Mouse (Mus musculus) midbrain, embryonic 11.5 days (tissue): ENCODE measurements around the gene Noct. TPM values are rescaled to one million over a fixed set of nuclear protein-coding genes. Genes with fewer than 3 reads are reported as not detected.

Source experiments
- ATAC-seq: fragments of 200-750 bp; cut with Nextera tagmentation; 2 replicates; pipeline ENCODE4 v1.8.0; 2017; ENCODE audit warnings: moderate TSS enrichment, moderate library complexity; ENCODE audit not compliant: low FRiP score
- DNase-seq: peaks from one replicate; pipeline ENCODE4 v3.0.0; 2015; ENCODE audit warnings: low spot score; ENCODE audit errors: missing footprints
- H3K27ac ChIP-seq: fragments of 300-500 bp; sonication (generic); 2 replicates; pipeline ENCODE4 v1.5.1; 2014; ENCODE audit warnings: low read depth, low read length
- H3K27me3 ChIP-seq: fragments of 300-500 bp; sonication (generic); 2 replicates; pipeline ENCODE4 v1.6.1; 2014; ENCODE audit warnings: mild to moderate bottlenecking, low read length, moderate library complexity, mixed read lengths; ENCODE audit not compliant: control insufficient read depth, insufficient read depth
- H3K36me3 ChIP-seq: fragments of 300-500 bp; sonication (generic); 2 replicates; pipeline ENCODE4 v1.6.1; 2014; ENCODE audit warnings: mild to moderate bottlenecking, low read length, moderate library complexity, mixed read lengths; ENCODE audit not compliant: control insufficient read depth, insufficient read depth
- H3K4me1 ChIP-seq: fragments of 300-500 bp; sonication (generic); 2 replicates; pipeline ENCODE4 v1.6.1; 2014; ENCODE audit warnings: low read length; ENCODE audit not compliant: control insufficient read depth, insufficient read depth
- H3K4me2 ChIP-seq: fragments of 300-500 bp; sonication (generic); 2 replicates; pipeline ENCODE4 v1.6.1; 2014; ENCODE audit warnings: mild to moderate bottlenecking, moderate library complexity
- H3K4me3 ChIP-seq: fragments of 300-500 bp; sonication (generic); 2 replicates; pipeline ENCODE4 v1.5.1; 2014; ENCODE audit warnings: low read depth, low read length
- H3K9ac ChIP-seq: fragments of 300-500 bp; sonication (generic); 2 replicates; pipeline ENCODE4 v1.6.1; 2014; ENCODE audit warnings: low read length
- H3K9me3 ChIP-seq: fragments of 300-500 bp; sonication (generic); 2 replicates; pipeline ENCODE4 v1.6.1; 2016; ENCODE audit warnings: low read length; ENCODE audit not compliant: control insufficient read depth
- WGBS: fragments of 180-500 bp; shearing (Covaris S2); extraction: QIAGEN DNeasy Blood & Tissue Kit; methylation state at CpG from one replicate; pipeline ENCODE4 v1.1.7; 2014; 5-methylcytosine and 5-hydroxymethylcytosine counted together
- polyA plus RNA-seq: library from polyadenylated mRNA; unstranded; fragments of >200 nt; fragmentation: Nextera tagmentation; extraction: Ambion mirVana; gene quantifications from 2 replicates; pipeline ENCODE4 v1.2.1, GENCODE M21; 2014

The Noct gene
- polyA plus RNA-seq, 1 experiment from 2014 or later = 12.9 TPM

DNA sequence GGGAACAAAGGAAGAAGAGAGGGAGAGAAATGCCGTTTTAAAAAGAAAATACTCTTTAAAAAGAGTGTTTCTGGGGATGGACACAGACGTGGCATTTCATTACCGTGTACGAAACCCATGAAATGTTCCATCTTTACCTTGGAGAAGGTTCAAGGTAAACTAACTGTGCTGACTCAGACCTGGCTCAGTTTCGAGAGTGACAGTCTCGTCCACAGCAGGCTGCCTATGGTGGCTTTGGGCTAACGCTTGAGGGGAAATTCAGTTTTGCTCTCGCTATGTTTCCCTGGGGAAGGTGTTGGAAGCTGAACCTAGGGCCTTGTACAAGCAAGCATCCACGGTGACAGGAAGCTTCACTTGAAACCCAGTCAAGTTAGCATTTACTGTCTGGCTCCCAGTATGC lies 22.3 kb upstream of the Noct start:
- no peaks in the 10 kb centered on the region for H3K36me3 ChIP-seq
- H3K4me3 ChIP-seq = no peak overlapping the region
- 84% methylated on average over 9 of the region's 9 CpGs for WGBS
- no peak for ATAC-seq
- no peaks in the 10 kb centered on the region for H3K4me1 ChIP-seq
- H3K27me3 ChIP-seq = no peaks in the 10 kb centered on the region
- no peak overlapping the region for H3K4me2 ChIP-seq
- H3K27ac ChIP-seq = no peak overlapping the region
- H3K9ac ChIP-seq = no peak overlapping the region
- no peak for DNase-seq
- H3K9me3 ChIP-seq = no peaks in the 10 kb centered on the region

DNA sequence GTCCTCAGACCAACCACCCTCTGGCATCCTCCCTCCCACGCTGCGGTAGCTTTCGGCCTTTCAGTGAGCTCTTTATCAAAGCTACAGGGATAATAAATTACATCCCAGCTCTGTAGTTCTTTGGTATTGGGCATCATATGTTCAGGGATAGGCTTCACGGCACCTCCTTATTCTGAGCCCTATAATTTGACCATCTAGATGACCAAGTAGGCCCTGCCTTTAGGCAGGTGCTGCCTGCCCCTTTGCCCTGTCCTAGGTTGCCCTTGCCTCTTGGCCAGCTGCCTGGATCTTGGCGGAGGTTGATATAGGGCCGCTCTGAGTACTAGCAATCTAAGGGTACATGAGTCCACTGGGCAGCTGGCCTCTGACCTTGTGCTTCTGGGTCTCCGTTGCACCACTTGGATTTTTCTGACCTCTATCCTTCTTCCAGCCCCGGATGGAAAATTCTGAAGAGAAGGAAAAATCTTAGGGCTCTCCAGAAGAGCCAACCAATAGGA lies 21.7 kb upstream of the Noct start:
- Histone ChIP-seq H3K36me3 (no peaks in the 10 kb centered on the region), H3K9ac (no peak overlapping the region), H3K27ac (no peak overlapping the region), H3K4me1 (no peaks in the 10 kb centered on the region), H3K4me3 (no peak overlapping the region), H3K4me2 (no peak overlapping the region), H3K9me3 (no peaks in the 10 kb centered on the region), H3K27me3 (no peaks in the 10 kb centered on the region)
- WGBS = 89% methylated on average over 8 of the region's 8 CpGs
- DNase-seq (no peak), ATAC-seq (no peak)

DNA sequence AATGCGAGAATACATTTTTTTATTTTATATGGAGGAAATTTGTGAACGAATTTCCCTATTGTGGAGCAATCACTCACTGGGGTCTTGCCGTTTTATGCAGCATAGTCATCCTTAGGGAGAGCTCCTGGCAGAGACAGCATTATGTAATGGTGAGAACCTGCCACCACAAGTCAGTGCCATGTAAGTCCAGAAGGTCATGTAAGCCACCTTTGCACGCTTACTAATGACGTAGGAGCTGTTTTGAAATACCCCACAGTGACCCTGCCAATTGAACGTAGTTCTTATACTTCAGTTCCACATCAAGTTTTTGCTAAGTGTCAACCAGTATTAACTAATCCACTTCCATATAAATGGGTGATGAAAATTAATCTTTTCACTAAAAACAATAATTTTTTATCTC lies 20.3 kb upstream of the Noct start:
- Histone ChIP-seq H3K9me3 (no peaks in the 10 kb centered on the region), H3K4me3 (no peak overlapping the region), H3K9ac (no peak overlapping the region), H3K4me2 (no peak overlapping the region), H3K4me1 (no peaks in the 10 kb centered on the region), H3K36me3 (no peaks in the 10 kb centered on the region), H3K27me3 (no peaks in the 10 kb centered on the region), H3K27ac (no peak overlapping the region)
- ATAC-seq = no peak
- no peak for DNase-seq
- WGBS = 92% methylated on average over 6 of the region's 6 CpGs

DNA sequence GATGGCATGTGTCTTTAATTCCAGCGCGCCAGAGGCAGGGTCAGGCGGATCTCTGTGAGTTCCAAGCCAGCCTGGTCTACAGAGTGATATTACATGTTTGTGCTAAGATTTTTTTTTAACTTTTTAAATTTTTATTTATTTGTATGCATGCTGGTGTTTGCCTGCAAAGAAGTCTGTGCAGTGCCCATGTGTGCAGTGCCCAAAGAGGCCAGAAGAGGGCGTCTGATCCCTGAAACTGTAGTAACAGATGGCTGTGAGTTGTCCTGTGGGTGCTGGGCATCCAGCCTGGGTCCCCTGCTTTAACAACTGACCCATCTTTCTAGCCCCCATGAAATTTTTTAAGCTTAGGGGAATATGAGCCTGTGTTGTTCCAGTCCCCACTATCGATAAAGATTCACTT lies 19.8 kb upstream of the Noct start:
- H3K9me3 ChIP-seq = no peaks in the 10 kb centered on the region
- no peaks in the 10 kb centered on the region for H3K4me1 ChIP-seq
- H3K36me3 ChIP-seq = no peaks in the 10 kb centered on the region
- H3K27me3 ChIP-seq = no peaks in the 10 kb centered on the region
- DNase-seq (no peak), ATAC-seq (no peak)
- H3K4me3 ChIP-seq = no peak overlapping the region
- H3K27ac ChIP-seq = no peak overlapping the region
- 89% methylated on average over 5 of the region's 5 CpGs for WGBS
- H3K4me2 ChIP-seq = no peak overlapping the region
- H3K9ac ChIP-seq = no peak overlapping the region

DNA sequence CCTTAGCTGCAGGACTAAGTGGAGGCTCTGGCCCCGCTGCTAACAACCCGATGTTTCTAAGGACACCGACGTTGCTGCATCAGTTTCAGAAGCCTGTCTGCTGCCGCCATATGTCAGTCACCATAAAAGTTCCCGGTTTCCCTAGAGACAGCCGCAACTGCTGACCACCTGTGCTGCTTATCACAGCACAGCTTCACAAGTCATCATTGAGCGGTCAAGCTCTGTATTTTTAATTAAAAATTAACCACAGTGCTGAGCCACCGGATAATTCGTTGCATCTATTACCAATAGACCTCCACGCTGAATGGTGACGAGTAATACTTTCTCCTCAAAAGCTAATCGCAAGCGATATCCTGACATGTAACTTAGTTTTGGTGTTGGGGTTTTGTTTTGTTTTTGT lies 19.4 kb upstream of the Noct start:
- Histone ChIP-seq H3K9ac (no peak overlapping the region), H3K4me1 (no peaks in the 10 kb centered on the region), H3K36me3 (no peaks in the 10 kb centered on the region), H3K9me3 (no peaks in the 10 kb centered on the region), H3K27me3 (no peaks in the 10 kb centered on the region), H3K27ac (no peak overlapping the region), H3K4me2 (no peak overlapping the region), H3K4me3 (no peak overlapping the region)
- 95% methylated on average over 14 of the region's 14 CpGs for WGBS
- ATAC-seq (no peak), DNase-seq (no peak)

DNA sequence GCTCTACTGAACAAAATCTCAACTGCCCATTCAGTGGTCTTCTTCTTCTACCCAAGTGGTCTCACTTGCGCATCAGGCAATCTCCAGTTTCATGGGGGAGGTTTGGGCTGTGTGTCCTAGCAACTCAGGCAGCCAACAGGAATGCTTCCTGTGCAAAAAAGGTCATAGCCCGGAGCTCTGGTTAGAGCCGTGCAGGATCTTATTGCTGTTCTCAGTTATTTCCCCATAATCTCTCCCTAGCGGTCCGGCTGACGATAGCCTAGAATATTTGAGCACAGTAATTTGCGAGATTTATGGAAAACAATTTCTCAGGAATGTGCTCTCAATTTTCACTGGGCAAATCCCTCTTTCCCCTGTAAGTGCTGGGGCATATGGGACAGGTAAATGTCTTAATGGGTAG lies 17.7 kb upstream of the Noct start:
- ATAC-seq (no peak), DNase-seq (no peak)
- WGBS = 75% methylated on average over 7 of the region's 7 CpGs

DNA sequence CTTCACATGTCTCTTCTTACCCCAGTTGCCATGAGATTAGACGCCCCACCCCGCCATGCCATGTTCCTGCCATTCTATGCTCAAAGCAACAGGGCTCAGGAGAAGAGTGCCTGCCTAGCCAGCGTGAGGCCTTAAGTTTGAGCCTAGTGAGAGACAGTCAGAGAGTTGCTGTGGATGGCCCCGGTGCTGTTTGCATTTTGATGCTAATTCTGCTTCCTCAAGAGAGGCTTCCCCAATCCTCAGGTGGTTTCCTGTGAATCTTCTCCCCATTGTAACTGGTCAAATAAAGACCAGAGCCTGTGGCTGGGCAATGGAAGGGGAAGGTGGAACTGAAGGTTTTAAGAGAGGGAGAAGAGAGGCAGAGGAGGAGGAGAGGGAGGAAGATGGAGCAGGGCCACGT lies 15.6 kb upstream of the Noct start:
- Histone ChIP-seq H3K9ac (no peak overlapping the region), H3K4me3 (no peak overlapping the region), H3K4me1 (no peaks in the 10 kb centered on the region), H3K9me3 (no peaks in the 10 kb centered on the region), H3K4me2 (no peak overlapping the region), H3K36me3 (no peaks in the 10 kb centered on the region), H3K27ac (no peak overlapping the region), H3K27me3 (no peaks in the 10 kb centered on the region)
- DNase-seq (no peak), ATAC-seq (no peak)
- WGBS = 40% methylated on average over 5 of the region's 5 CpGs

More for the DNA sequence above, 17.7 kb upstream of the Noct start:
- no peak overlapping the region for H3K9ac ChIP-seq
- H3K4me2 ChIP-seq = no peak overlapping the region
- no peaks in the 10 kb centered on the region for H3K36me3 ChIP-seq
- no peaks in the 10 kb centered on the region for H3K9me3 ChIP-seq
- H3K4me3 ChIP-seq = no peak overlapping the region
- no peaks in the 10 kb centered on the region for H3K4me1 ChIP-seq
- no peaks in the 10 kb centered on the region for H3K27me3 ChIP-seq
- H3K27ac ChIP-seq = no peak overlapping the region

DNA sequence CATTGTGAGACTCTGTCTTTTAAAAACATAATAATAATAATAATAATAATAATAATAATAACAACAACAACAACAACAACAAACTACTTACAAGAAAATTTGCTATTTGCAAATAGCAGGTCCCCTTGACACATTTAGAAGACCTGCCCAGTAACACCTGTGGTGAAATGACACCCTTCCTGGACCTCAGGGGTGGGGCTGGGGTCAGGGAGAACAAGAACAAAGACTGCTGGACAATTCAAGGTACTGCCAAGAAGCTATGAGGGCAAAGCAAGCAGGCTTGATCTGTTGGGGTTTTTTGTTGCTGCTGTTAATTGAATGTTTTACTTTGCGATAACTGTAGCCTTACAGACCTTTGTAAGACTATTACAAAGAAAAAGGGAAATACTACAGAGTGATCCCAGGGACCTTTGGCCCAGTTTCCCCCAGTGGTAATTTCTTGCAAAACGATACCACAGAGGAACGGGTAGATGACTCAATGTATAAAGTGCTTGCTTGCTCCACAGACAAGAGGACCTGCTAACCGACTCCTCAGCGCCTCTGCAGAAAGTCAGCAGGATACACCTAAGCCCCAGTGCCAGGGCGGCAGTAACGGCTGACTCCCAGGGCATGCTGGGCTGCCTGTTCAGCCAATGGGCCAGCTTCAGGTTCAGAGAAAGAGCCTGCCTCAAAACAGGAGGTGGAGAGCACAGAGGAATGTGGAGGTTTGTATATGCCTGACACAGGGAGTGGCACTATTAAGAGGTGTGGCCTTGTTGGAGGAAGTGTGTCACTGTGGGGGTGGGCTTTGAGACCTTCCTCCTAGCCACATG lies 14.5 kb upstream of the Noct start:
- no peaks in the 10 kb centered on the region for H3K9me3 ChIP-seq
- H3K4me1 ChIP-seq = no peaks in the 10 kb centered on the region
- ATAC-seq = no peak
- no peaks in the 10 kb centered on the region for H3K36me3 ChIP-seq
- H3K4me2 ChIP-seq = no peak overlapping the region
- H3K27ac ChIP-seq = no peak overlapping the region
- no peak overlapping the region for H3K4me3 ChIP-seq
- no peak overlapping the region for H3K9ac ChIP-seq
- DNase-seq = no peak
- no peaks in the 10 kb centered on the region for H3K27me3 ChIP-seq
- 86% methylated on average over 7 of the region's 7 CpGs for WGBS

DNA sequence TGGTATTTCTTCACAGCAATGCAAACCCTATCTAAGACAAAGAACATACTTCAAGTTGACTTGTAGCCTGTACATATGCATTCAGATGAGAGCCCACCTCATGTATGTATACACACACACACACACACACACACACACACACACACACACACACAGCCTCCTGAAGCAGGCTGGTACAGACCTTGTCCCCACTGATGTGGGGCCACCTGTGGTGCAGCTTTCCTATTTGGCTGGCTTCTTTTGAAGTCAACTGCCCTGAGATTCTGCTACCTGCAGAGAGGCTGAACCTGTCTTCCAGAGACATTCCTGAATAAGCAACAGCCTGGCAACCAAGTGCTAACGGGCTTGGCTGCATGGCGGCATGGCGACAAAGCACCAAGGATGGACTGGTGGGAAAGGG lies 13.8 kb upstream of the Noct start:
- WGBS = 86% methylated on average over 3 of the region's 3 CpGs
- no peaks in the 10 kb centered on the region for H3K4me1 ChIP-seq
- H3K9me3 ChIP-seq = no peaks in the 10 kb centered on the region
- no peaks in the 10 kb centered on the region for H3K36me3 ChIP-seq
- H3K27me3 ChIP-seq = no peaks in the 10 kb centered on the region
- no peak for DNase-seq
- H3K4me3 ChIP-seq = no peak overlapping the region
- no peak overlapping the region for H3K4me2 ChIP-seq
- no peak overlapping the region for H3K9ac ChIP-seq
- no peak for ATAC-seq
- no peak overlapping the region for H3K27ac ChIP-seq
